Mouse (Mus musculus) gastrocnemius, postnatal 4 days (tissue): ENCODE measurements around the gene Tfcp2. TPM values are rescaled to one million over a fixed set of nuclear protein-coding genes. Genes with fewer than 3 reads are reported as not detected.
"Not testable (repeated sequence)": the region's sequence is repeated elsewhere in the genome, so short reads cannot be mapped to it uniquely, and the experiment has no call there.

ENCODE experiments used
- DNase-seq, 2 experiments: peaks; one replicate each; pipeline ENCODE4 v3.0.0; 2021 to 2022; ENCODE audit warnings: low spot score in 2 of 2, mixed read lengths in 2 of 2
- total RNA-seq, 2 experiments: library from RNA; stranded (reverse); gene quantifications; 2 replicates each; pipeline ENCODE4 v1.2.3; 2021

Gene Tfcp2
- total RNA-seq, 2 experiments from 2014 or later = 20.4 to 23.9 TPM

- not testable (repeated sequence) for DNase-seq
Observed at GRCm38 (mm10) chr15:100488297-100488696, 63.5 kb downstream of the Tfcp2 start.

DNA sequence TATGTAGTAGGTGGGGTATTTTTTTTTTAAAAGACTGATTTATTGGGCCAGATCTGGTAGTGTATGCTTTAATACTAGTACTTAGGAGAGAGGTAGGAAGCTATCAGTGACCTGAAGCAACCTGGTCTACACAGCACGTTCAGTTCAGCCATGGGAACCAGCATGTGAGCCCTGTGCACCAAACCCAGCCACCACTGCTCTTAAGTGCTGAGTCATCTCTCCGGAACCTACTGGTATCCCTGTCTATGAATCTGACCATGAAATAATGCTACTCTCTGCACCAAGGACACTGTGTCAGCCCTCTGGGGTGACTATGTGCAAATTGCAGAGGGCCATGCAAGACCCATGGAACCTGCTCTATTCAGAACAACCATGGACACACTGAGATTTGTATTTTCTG, 64.8 kb downstream of the Tfcp2 start:
- no peak for DNase-seq

- no peak for DNase-seq
Observed at GRCm38 (mm10) chr15:100486450-100486849, 65.4 kb downstream of the Tfcp2 start.

GRCm38 (mm10) chr15:100485576-100485975, 66.2 kb downstream of the Tfcp2 start:
- no peak for DNase-seq

- no peak for DNase-seq
Observed at GRCm38 (mm10) chr15:100478925-100479324, 72.9 kb downstream of the Tfcp2 start.

DNA sequence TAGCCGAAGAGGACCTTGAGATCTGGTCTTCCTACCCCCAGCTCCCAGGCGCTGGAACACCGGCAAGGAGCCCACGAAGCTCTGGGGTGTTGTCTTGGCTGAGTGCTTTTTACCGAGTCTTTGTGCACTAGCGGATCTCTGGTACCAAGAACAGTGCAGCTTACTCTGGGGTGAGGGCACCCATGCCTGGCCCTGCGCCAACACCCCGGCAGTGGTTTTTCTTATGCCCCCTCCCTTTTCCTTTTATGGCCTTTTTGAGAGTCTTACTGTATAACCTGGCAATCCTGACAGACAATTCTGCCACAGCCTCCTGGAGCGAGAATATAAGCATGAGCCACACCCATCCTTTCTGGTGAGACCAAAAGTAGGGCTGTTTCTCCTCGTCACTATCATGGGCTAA, 73.5 kb downstream of the Tfcp2 start:
- DNase-seq = no peak

- DNase-seq = no peak
Observed at GRCm38 (mm10) chr15:100473926-100474503, 77.8 kb downstream of the Tfcp2 start.

DNA sequence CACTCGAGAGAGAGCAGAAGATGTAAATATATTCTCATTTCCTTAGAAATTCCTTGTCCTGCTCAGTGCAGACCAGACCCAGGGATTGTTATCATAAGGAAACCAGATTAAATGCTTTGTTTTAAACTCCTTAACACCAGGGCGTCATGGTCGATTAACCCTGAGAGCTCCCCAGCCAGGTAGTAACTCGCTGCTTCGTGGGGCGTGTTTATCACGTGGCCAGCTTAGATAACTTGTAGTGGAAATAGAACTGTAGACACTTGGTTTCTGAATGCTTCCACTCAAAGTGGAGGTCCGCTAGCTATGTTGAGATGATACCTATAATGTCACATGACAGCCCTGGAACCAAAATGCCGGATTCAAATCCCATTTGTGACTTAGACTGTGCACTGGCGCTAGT, 81.8 kb downstream of the Tfcp2 start:
- DNase-seq = no peak

DNA sequence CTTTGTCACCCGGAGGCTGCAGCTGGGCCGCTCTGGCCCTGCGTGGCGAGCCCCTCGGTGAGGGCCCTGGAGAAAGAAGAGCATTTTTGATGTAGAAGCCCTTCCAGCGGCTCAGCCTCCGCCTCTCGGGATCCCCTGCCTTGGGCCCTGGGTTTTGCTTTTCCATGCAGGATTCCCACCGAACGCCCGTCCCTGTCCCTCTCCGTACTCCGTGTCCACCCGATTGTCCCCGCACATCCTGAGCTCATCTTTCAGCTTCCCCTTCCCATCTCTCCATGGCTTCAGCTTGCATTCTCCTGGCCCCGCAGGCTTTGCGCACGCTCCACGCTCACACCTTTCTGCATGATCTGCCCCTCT, 82.6 kb downstream of the Tfcp2 start:
- no peak for DNase-seq

DNA sequence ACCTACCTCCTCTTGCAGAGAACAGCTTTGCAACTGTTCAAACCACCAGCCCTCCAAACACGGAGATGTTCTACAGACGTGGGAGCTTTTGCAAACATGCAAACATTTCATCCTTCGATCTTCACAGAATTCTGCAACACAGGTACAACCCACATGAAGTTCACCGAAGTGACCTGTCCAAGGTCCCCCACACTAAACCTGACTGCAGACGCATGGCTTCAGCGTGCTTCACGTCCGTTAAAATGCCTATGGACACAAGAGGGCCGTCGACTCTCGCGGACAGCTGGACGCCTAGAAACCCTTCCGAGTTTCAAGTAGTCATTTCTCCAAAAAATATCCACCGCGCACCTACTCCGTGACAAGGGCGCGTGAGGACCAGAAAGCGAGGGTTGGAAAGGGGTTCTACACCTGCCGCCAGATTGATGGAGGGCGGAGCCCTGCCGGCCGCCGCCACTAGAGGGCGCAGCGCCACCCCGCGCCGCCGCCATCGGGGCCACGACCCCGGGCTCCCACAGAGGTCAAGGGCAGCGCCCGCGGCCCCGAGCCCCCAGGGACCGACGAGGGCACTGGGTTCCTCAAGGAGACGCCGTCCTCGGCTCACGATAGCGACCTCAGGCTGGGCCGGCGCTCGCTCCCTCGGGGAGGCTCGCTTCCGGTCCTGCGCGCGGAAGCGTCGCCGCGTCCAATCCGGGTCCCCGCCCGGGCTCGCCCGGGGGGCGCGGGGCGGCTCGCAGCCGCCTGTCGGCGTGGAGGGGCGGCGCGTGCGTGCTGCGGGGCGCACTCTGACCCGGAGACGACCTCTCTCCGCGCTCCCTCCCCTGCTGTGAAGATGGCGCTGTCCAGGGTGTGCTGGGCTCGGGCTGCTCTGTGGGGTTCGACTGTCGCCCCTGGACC, 83.3 kb downstream of the Tfcp2 start, which contains the start of gene Letmd1:
Gene Letmd1, plus strand, starts transcription at position 729 of the 894 bp plus-strand sequence.
- DNase-seq = peak; percentile 76 to 87

GRCm38 (mm10) chr15:100467738-100468137, 84.1 kb downstream of the Tfcp2 start:
- DNase-seq = no peak

DNA sequence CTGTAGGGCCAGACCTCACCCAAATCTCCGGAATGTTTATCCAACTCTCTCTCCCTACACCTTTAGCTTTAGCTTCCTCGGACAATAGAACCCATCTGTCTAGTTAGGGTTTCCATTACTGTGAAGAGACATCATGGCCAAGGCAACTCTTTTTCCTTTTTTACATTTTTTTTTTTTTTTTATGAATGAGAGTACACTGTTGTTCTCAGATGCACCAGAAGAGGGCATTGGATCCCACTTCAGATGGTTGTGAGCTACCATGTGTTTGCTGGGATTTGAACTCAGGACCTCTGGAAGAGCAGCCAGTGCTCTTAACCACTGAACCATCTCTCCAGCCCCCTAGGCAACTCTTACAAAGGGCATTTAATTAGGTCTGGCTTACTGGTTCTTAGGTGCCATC, 86.4 kb downstream of the Tfcp2 start:
- no peak for DNase-seq

DNA sequence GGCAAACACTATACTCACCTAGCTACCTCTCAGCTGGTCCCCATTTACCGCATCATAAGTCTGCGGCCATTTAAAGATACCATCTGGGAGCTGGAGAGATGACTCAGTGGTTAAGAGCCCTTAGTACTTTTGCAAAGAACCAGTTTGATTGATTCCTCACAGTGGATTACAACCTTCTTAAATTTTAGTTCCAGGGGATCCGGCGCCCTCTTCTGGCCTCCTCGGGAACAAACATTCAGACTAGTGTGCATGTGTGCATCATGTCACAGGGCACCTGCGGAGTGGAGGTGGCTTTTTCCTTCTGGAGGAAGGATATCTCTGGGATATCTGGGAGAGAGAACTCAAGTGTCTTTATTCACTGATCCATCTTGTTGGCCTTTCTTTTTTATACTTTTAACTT, 88.1 kb downstream of the Tfcp2 start:
- peak in 1 of 2 experiments; percentile 58 for DNase-seq

GRCm38 (mm10) chr15:100462086-100462485, 89.7 kb downstream of the Tfcp2 start:
- no peak for DNase-seq

DNA sequence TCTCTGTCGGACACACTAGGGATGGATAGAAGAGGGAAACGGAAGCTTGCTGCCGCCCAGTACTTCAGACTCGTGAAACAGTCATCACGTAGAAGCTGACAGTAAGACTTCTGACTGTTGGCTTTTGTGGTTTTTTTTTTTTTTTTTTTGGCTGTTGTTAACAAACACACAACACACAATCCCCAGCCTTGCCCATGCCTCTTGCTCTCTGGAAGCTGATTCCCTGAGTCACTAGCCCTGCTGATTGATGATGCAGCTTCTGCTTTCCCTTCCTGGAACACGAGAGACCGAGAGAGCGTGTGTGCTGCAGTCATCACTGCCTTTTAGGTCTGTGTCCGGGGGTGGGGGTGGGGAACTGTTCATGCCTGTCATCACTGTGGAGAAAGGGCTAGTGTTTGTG, 90.2 kb downstream of the Tfcp2 start:
- DNase-seq = no peak

GRCm38 (mm10) chr15:100460942-100461341, 90.9 kb downstream of the Tfcp2 start:
- DNase-seq = no peak

DNA sequence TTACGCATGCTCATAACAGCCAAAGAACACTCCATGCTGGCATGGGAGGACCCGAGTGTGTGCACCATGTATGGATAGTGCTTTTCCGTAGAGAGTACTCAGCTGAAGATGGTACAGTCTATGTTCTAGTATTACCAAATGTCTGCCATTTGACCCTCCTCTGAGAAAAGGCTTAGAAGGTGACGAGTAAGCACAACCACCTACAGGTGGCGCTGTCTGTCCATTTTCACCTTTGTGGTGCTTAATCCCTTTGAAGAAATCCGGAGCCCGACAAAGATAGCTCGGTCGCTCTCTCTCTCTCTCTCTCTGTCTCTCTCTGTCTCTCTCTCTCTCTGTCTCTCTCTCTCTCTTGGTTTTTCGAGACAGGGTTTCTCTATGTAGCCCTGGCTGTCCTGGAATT, 93.8 kb downstream of the Tfcp2 start:
- DNase-seq = peak in 1 of 2 experiments; percentile 48

GRCm38 (mm10) chr15:100457340-100457739, 94.5 kb downstream of the Tfcp2 start:
- peak; percentile 40 to 70 for DNase-seq

DNA sequence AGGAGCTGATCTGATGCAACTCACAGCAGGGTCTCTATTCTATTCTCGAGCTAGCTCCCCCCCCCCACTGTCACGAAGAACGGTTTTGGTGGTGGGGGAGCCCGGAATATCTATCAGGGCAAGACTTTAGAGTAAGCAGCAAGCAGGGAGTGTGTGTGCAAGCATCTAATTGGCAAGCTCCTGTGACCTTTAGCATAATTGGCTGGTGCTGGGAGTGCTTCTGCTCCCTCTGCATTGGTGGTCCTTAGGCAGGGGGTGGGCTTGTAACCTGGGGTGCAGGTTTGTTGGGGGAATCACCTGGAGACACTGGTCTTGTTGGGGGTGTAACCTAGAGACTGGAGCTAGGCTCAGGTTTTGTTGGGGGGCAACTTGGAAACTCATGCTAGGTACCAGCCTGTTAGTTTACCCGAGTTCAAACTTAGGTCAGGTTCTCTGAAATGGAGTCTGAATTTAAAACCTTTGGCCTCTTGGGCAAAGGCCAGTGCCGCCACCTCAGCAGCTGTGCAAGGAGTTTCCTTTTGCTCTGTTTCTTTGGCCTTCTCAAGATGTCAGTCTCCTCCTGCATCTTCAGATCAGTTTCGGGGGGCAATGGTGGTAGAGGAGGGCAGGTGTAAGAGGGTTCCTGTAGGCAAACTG, 95.3 kb downstream of the Tfcp2 start:
- DNase-seq = no peak

GRCm38 (mm10) chr15:100452486-100452885, 99.3 kb downstream of the Tfcp2 start:
- no peak for DNase-seq

DNA sequence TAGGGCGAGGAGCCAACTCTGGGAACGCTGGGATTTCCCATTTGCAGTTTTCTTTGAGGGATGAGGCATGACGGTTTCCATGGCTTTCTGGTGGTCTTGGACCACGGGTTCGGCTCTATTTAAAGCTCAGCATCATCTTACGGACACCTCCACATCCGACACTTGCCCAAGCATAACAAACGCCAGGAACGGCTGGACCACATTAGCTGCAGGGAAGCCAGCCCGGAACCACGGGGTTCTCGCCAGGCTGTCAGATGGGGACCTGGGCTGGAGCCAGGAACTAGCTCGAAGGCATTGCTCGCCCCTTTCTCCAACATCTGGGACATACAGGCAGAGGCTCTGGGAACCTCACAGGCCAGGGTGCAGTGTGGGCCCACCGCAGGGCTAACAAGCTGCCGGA, 100.6 kb downstream of the Tfcp2 start:
- DNase-seq = peak in 1 of 2 experiments; percentile 58

- no peak for DNase-seq
Observed at GRCm38 (mm10) chr15:100449495-100449894, 102.3 kb downstream of the Tfcp2 start.
